Mouse (Mus musculus) heart, adult 8-10 months (tissue): ENCODE data around the gene Mgarp. TPM values are rescaled to one million over a fixed set of nuclear protein-coding genes. Genes with fewer than 3 reads are reported as not detected.

Source experiments
- DNase-seq: peaks from one replicate; pipeline ENCODE4 v3.0.0; 2022; ENCODE audit warnings: low spot score
- total RNA-seq, 4 experiments: library from RNA; stranded (reverse); gene quantifications; 2 replicates each; pipeline ENCODE4 v1.2.4; 2022

Mgarp gene
- total RNA-seq, 4 experiments from 2014 or later, result 0.22 to 0.37 (median 0.26) TPM

DNA sequence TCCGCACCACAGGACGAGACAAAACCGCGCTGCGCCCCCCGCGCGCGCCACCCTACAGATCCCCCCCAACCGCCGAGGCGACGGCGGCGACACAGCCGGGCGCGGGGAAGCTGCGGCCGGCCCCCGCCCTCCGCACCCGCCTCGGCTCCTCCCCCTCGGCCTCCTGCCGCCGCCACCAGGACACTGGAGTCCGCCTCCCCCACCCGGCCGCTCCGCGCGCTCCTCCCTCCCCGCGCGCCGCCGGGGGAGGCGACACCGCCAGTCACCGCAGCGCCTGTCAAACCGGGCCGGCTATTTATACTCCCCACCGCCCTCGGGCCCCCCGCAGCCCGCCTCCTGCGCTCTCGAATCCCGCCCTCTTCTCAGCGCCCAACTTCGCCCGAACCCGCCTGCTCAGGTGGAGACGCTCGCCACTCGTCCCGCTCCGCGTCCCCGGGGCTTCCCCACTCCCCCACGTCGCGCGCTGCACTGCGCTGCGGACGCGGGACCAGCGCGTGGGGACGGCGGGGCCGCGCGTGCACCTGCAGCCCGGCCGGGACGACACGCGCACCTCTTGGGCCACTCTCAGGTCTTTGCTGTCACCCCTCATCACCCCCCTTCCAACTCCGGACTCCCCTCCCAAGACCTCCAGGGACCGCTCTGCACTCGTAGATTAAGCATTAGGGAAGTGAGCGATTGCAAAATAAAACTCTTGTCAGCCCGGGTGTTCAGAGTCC is 55.8 kb downstream of the Mgarp start, which contains the start of gene Elf2:
TSS of gene Elf2 (minus strand) at position 112 of the 716 bp plus-strand sequence.
- DNase-seq, result peak; percentile 85

DNA sequence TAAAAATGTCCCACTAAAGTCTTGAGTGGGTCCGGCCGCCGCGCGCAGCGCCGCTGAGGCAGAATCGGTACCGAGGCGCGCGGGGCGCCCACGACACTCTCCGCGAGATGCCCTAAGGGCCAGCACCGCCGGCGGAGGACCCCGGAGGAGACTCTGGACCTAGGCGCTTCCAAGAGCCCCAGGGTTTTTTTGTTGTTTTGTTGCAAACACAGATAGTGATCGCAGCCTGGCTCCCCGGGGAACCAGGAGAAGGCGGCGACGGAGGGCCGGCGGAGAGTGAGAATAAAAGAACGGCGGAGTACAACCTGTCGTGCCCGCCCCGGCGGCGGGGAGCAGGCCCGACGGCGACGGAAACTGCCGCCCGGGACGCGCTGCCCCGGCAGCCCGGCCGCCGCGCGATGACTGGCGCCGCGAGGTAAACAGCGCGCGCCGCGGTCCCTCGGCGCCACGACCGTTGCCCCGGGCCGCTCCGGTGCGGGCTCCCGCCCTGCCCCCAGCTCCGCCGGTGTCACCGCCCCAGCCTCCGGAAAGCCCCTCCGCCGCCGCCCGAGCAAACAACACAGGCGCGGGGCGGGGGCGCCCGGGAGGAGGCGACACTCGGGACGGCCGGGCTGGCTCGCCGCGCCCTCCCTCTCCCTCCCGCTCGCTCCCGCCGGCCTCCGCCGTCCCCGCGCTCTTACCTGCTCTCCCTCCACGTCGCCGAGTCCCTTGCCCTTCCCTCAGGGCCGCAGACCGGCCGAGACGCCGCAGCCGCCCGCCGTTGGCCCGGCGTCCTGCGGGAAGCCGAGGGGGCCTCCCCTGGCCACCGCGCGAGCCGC is 56.6 kb downstream of the Mgarp start:
- no peak for DNase-seq

DNA sequence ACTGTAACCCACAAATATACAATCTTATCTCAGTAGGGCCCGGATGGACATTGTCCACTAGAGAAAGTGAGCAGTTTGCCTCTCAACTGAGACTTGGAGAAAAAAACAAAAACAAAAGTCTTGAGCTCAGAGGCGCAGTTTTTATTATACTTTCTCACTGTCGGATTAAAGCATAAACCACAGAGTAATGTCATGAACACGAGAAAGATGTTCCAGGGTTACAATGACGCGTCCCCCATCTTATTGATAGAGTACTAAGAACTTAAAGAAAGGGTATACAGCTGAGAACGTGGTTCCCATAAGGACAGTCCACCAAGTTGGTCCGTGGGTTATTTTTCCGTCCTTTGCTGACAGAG is 57.2 kb downstream of the Mgarp start:
- no peak for DNase-seq

Other genes starting within 250 kb of the Mgarp start
- gene Noct, start 172.3 kb downstream of the Mgarp start, total RNA-seq, result 10 to 100 TPM; 32.2 to 45.2 (median 41.6) TPM
- gene Elf2, start 56.1 kb downstream of the Mgarp start, total RNA-seq, result 10 to 100 TPM; 40.6 to 52.9 (median 50.9) TPM
- 1,000 to 10,000 TPM; 1,660 to 1,731 (median 1,722) TPM for gene Ndufc1, start 12.2 kb upstream of the Mgarp start, total RNA-seq
- gene Naa15, start 18.4 kb upstream of the Mgarp start, total RNA-seq, result 10 to 100 TPM; 44.6 to 56.5 (median 48.1) TPM
- 10 to 100 TPM in 2 of 4 experiments, 1 to 10 TPM in 2; 9.7 to 10.2 (median 10.0) TPM for gene Rab33b, start 87.2 kb upstream of the Mgarp start, total RNA-seq
- gene Setd7, start 164.1 kb upstream of the Mgarp start, total RNA-seq, result 10 to 100 TPM; 55.6 to 68.3 (median 59.1) TPM